Mouse (Mus musculus): ENCODE results near the gene Krit1. TPM values are rescaled to one million over a fixed set of nuclear protein-coding genes. Genes with fewer than 3 reads are reported as not detected.

Krit1 gene
- polyA plus RNA-seq, 2 experiments: 13.0 to 15.6 TPM

DNA sequence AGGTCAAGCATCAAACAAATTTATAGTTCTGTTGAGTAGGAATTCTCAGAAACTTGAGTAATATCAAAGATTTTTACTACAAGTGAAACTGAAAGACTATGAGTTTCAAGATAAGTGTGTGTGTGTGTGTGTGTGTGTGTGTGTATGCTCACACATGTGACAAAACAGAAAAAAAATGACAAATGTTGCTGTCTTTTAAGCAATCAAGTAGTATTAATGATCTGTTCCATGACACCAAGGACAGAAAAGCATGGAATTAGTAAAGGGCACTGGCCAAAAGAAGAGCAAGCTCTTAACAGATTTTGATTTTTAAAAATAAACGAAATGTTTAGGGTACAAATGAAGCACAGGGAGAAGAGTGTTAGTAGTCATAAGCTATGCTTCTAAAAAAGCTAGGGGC is 2.9 kb upstream of the Krit1 start:
- Histone ChIP-seq H3K36me3 (replicated peaks; ENCODE audit: control insufficient read depth, insufficient read depth, low read depth) (no peaks in the 10 kb centered on the region), H3K4me1 (replicated peaks; ENCODE audit: control insufficient read depth in 2 of 2, insufficient read depth in 2 of 2, low read length in 1 of 2) (peaks cover 14 to 15% of the 10 kb centered on the region in 2 experiments), H3K9ac (replicated peaks) (no peak overlapping the region), H3K27me3 (ENCODE audit: control insufficient read depth, insufficient read depth, low read length) (no peaks in the 10 kb centered on the region), H3K4me2 (ENCODE audit: low read depth) (no peak overlapping the region), H3K27ac (no peak overlapping the region), H3K9me3 (ENCODE audit: control insufficient read depth, low read length) (no peaks in the 10 kb centered on the region), H3K4me3 (ENCODE audit: insufficient read depth in 1 of 2, low read depth in 2 of 2, low read length in 2 of 2) (no peak overlapping the region)
- WGBS (ENCODE audit: insufficient replicate concordance): 68% methylated on average over 1 of the region's 1 CpGs
- DNase-seq (ENCODE audit: low read depth in 3 of 3, low spot score in 3 of 3) (no peak), ATAC-seq (ENCODE audit: insufficient read depth) (no peak)
- no peak for TF ChIP-seq CTCF (IDR thresholded peaks at IDR 0.05; ENCODE audit: low read depth)
- TF ChIP-seq EP300 (IDR thresholded peaks at IDR 0.05; ENCODE audit: low read depth): no peak

DNA sequence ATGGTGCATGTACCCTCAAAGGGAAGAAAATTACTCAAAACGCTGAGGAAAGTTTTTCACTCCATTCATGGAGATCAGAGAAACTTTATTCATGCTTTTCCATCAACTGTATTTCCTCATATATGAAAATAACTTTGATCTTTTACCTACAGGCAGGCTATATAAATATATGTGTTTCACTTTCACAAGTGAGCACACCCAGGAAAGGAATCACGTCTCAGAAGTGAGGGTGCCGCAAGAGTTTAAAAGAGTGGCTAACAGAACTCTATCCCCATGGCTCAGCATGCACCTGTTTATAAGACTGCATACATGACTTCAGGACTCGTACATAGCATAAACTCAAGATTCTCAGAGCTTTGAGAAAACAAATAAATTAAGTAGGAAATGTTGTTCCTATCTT is 2.1 kb upstream of the Krit1 start:
- H3K4me2 ChIP-seq (ENCODE audit: low read depth): peak overlapping the region; percentile 57

DNA sequence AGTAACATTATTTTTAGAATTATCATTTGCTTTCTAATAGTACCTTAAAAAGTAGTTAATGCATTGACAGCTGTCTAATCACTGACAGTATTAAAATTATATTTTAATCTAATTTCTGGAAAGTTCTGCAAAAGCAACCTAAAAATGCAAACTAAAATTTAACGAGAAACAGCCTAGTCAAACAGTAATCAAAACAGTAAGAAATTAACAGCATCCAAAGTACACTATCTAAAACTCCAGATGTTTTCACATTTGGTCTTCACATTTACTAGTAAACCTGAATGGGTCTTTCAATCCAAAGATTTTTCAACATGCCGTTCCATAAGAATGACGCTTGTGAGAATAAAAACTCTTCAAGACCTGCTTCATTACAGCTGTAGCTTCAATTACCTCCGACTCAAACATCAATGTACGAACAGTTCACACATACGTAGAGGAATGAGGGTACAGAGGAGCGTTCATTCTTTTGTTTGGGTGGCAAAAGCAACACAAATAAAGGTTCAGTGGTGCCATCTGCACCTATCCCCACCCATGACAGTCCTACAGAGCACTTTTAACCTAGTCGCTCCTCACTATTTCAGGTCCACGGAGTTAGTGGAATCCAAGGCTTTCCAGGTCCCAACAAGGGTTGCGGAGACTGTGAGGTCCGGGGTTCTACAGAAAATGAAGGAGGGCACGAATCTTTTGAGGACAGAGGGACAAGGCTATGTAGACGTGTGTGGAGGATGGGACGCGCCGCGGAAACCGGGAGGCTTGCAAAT is 1.1 kb upstream of the Krit1 start:
- DNase-seq (ENCODE audit: low read depth in 3 of 3, low spot score in 3 of 3) (peak in 2 of 3 experiments; percentile 2 to 10), ATAC-seq (ENCODE audit: insufficient read depth) (peak; percentile 0; the same call in 1 of the 2 replicates)
- peak overlapping the region; percentile 87 to 97 for H3K4me3 ChIP-seq (ENCODE audit: insufficient read depth in 1 of 2, low read depth in 2 of 2, low read length in 2 of 2)
- peak overlapping the region; percentile 96 for H3K4me2 ChIP-seq (ENCODE audit: low read depth)
- H3K4me1 ChIP-seq (replicated peaks; ENCODE audit: control insufficient read depth in 2 of 2, insufficient read depth in 2 of 2, low read length in 1 of 2): peaks cover 14 to 15% of the 10 kb centered on the region in 2 experiments
- WGBS (ENCODE audit: insufficient replicate concordance): 4% methylated on average over 18 of the region's 18 CpGs
- peak overlapping the region; percentile 93 for H3K27ac ChIP-seq
- H3K27me3 ChIP-seq (ENCODE audit: control insufficient read depth, insufficient read depth, low read length): no peaks in the 10 kb centered on the region
- no peaks in the 10 kb centered on the region for H3K36me3 ChIP-seq (replicated peaks; ENCODE audit: control insufficient read depth, insufficient read depth, low read depth)
- peak overlapping the region; percentile 82 for H3K9ac ChIP-seq (replicated peaks)
- no peaks in the 10 kb centered on the region for H3K9me3 ChIP-seq (ENCODE audit: control insufficient read depth, low read length)
- no peak for TF ChIP-seq EP300 (IDR thresholded peaks at IDR 0.05; ENCODE audit: low read depth)
- TF ChIP-seq CTCF (IDR thresholded peaks at IDR 0.05; ENCODE audit: low read depth): no peak

More for the DNA sequence above, 2.1 kb upstream of the Krit1 start:
- Histone ChIP-seq H3K27ac (no peak overlapping the region), H3K4me3 (ENCODE audit: insufficient read depth in 1 of 2, low read depth in 2 of 2, low read length in 2 of 2) (0 out of 4 replicates have a peak overlapping the region, but pooled peaks of 1 of the 2 experiments have one; percentile 6), H3K9ac (replicated peaks) (no peak overlapping the region), H3K36me3 (replicated peaks; ENCODE audit: control insufficient read depth, insufficient read depth, low read depth) (no peaks in the 10 kb centered on the region), H3K9me3 (ENCODE audit: control insufficient read depth, low read length) (no peaks in the 10 kb centered on the region), H3K4me1 (replicated peaks; ENCODE audit: control insufficient read depth in 2 of 2, insufficient read depth in 2 of 2, low read length in 1 of 2) (peaks cover 14 to 15% of the 10 kb centered on the region in 2 experiments), H3K27me3 (ENCODE audit: control insufficient read depth, insufficient read depth, low read length) (no peaks in the 10 kb centered on the region)
- 60% methylated on average over 4 of the region's 4 CpGs for WGBS (ENCODE audit: insufficient replicate concordance)
- no peak for ATAC-seq (ENCODE audit: insufficient read depth)
- TF ChIP-seq CTCF (IDR thresholded peaks at IDR 0.05; ENCODE audit: low read depth) (no peak), EP300 (IDR thresholded peaks at IDR 0.05; ENCODE audit: low read depth) (no peak)
- DNase-seq (ENCODE audit: low read depth in 3 of 3, low spot score in 3 of 3): no peak

DNA sequence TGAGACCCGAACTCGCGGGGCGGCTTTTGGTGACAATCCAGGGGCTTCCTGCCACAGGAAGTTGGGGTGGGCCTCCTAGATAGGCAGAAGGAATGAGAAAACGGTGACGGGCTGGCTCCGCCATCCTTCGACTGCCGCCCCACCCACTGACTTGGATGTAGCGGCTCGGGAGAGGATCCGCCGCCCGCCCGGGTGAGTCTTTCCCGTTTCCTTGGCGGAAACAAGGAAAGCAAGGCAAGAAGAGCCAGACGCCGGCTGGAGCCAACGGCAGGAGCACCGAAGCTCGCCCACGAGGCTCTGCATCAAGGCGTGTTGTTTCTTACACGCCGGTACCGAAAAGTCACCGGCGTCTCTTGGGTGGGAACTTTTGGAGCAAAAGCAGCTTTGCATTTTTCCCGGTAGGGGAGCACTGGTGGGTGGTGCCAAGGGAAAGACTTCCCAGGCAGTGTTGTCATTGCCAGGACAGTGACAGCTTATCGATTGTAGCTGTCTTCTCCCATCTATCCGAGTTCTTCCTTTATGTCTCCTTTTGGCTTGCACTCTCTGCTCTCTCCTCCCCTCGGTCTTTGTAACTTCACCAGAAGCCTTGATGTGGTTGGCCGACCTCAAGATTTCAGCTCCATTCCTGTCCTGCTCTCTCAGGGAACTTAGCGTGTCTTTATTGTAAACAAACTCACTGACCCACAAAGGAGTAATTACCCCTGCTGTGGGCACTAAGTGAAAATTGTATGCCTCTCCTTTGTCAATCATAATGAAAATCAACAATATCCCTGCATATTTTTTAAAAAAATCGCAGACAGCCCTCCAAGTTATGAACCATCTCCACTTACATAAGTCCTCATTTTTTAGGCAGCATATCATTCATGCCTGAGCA is 545 bp downstream of the Krit1 start:
- Histone ChIP-seq H3K4me2 (ENCODE audit: low read depth) (peak overlapping the region; percentile 96), H3K36me3 (replicated peaks; ENCODE audit: control insufficient read depth, insufficient read depth, low read depth) (no peaks in the 10 kb centered on the region; the same call in 1 of the 2 replicates), H3K4me3 (ENCODE audit: insufficient read depth in 1 of 2, low read depth in 2 of 2, low read length in 2 of 2) (peak overlapping the region; percentile 87 to 97), H3K4me1 (replicated peaks; ENCODE audit: control insufficient read depth in 2 of 2, insufficient read depth in 2 of 2, low read length in 1 of 2) (peaks cover 14 to 15% of the 10 kb centered on the region in 2 experiments), H3K27ac (peak overlapping the region; percentile 93), H3K9me3 (ENCODE audit: control insufficient read depth, low read length) (no peaks in the 10 kb centered on the region), H3K27me3 (ENCODE audit: control insufficient read depth, insufficient read depth, low read length) (no peaks in the 10 kb centered on the region), H3K9ac (replicated peaks) (peak overlapping the region; percentile 82)
- TF ChIP-seq EP300 (IDR thresholded peaks at IDR 0.05; ENCODE audit: low read depth) (no peak), CTCF (IDR thresholded peaks at IDR 0.05; ENCODE audit: low read depth) (no peak)
- DNase-seq (ENCODE audit: low read depth in 3 of 3, low spot score in 3 of 3) (peak; percentile 25 to 58 (median 43)), ATAC-seq (ENCODE audit: insufficient read depth) (peak; percentile 76)
- WGBS (ENCODE audit: insufficient replicate concordance): under 1% methylated on average over 36 of the region's 36 CpGs

DNA sequence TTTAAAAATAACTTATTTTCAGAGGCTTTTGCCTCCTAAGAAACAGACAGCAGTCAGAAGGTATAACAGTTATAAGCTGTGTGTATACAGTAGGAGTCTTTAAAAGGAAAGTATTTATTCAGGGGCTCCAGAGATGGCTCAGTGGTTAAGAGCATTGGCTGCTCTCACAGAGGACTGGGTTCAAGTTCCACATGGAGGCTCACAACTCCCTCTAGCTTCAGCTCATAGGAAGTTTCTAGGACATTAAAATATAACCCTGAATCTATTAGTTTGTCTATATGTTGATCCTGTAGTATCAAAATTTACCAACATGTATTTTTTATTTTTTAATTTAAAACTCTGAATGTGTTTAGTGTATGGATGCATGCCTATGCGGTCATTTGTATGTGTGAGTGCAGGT is 5.5 kb downstream of the Krit1 start:
- Histone ChIP-seq H3K36me3 (replicated peaks; ENCODE audit: control insufficient read depth, insufficient read depth, low read depth) (peaks cover 9% of the 10 kb centered on the region), H3K9me3 (ENCODE audit: control insufficient read depth, low read length) (no peaks in the 10 kb centered on the region), H3K9ac (replicated peaks) (no peak overlapping the region), H3K27me3 (ENCODE audit: control insufficient read depth, insufficient read depth, low read length) (no peaks in the 10 kb centered on the region), H3K4me2 (ENCODE audit: low read depth) (no peak overlapping the region), H3K4me1 (replicated peaks; ENCODE audit: control insufficient read depth in 2 of 2, insufficient read depth in 2 of 2, low read length in 1 of 2) (peaks cover 0 to 5% of the 10 kb centered on the region in 2 experiments; a peak in 2 of 4 replicates), H3K27ac (no peak overlapping the region), H3K4me3 (ENCODE audit: insufficient read depth in 1 of 2, low read depth in 2 of 2, low read length in 2 of 2) (no peak overlapping the region)
- WGBS (ENCODE audit: insufficient replicate concordance): 92% methylated on average over 1 of the region's 1 CpGs
- DNase-seq (ENCODE audit: low read depth in 3 of 3, low spot score in 3 of 3) (no peak), ATAC-seq (ENCODE audit: insufficient read depth) (no peak)
- peak; percentile 10; the same call in 1 of the 2 replicates for TF ChIP-seq CTCF (IDR thresholded peaks at IDR 0.05; ENCODE audit: low read depth)
- TF ChIP-seq EP300 (IDR thresholded peaks at IDR 0.05; ENCODE audit: low read depth): no peak

Measured in liver, embryonic 14.5 days (tissue).